Mouse (Mus musculus): ENCODE results near the gene Pif1. TPM values are rescaled to one million over a fixed set of nuclear protein-coding genes. Genes with fewer than 3 reads are reported as not detected.

Gene Pif1
- total and polyA plus RNA-seq, 3 experiments: 11.2 to 14.5 (median 12.2) TPM

GRCm38 (mm10) chr9:65575393-65576196, 11.4 kb upstream of the Pif1 start:
- H3K79me2 ChIP-seq (replicated peaks; ENCODE audit: control insufficient read depth, extremely low read depth, insufficient read depth, poor library complexity, severe bottlenecking): peaks cover 49% of the 10 kb centered on the region
- peak overlapping the region; percentile 36 to 51 (median 49) for H3K4me3 ChIP-seq (replicated peaks in 1 of 3; ENCODE audit: low read depth in 2 of 3, low read length in 2 of 3, poor library complexity in 1 of 3)
- H3K27ac ChIP-seq (ENCODE audit: insufficient read depth, low read depth): peak overlapping the region; percentile 96
- H3K27me3 ChIP-seq (replicated peaks): no peaks in the 10 kb centered on the region
- H3K4me2 ChIP-seq (ENCODE audit: insufficient read depth, low read depth, poor library complexity, severe bottlenecking): peak overlapping the region; percentile 75
- H3K36me3 ChIP-seq (replicated peaks in 1 of 2; ENCODE audit: control insufficient read depth in 1 of 2, insufficient read depth in 1 of 2, low read length in 1 of 2): peaks cover 19 to 29% of the 10 kb centered on the region in 2 experiments
- H3K4me1 ChIP-seq (ENCODE audit: control insufficient read depth in 1 of 2, insufficient read depth in 2 of 2): peaks cover 23 to 61% of the 10 kb centered on the region in 2 experiments
- H3K9ac ChIP-seq (ENCODE audit: insufficient read depth, low read depth): peak overlapping the region; percentile 72
- in situ Hi-C loops (cut with MboI; ENCODE audit: low pct_ligation_motif_present, low pct_unique_long_range_greater_than_20kb, low sequenced_read_pairs) (loop anchor here (5.0 kb wide), 1 partner anchor 38 kb away; no protein-coding TSS in a partner anchor), dilution Hi-C loops (cut with MboI; ENCODE audit: extremely low pct_ligation_motif_present, extremely low pct_unique_long_range_greater_than_20kb, low sequenced_read_pairs) (no loop called here)
- DNase-seq (ENCODE audit: extremely low read depth): no peak
- TF ChIP-seq POLR2A (IDR thresholded peaks at IDR 0.05; ENCODE audit: low read depth, low read length): peak; percentile 57; the same call in 1 of the 2 replicates
- TF ChIP-seq SIN3A (IDR thresholded peaks at IDR 0.05; ENCODE audit: low read length): no peak
- TF ChIP-seq ELF1 (IDR thresholded peaks at IDR 0.05; ENCODE audit: low read depth, low read length): peak; percentile 33; the same call in 1 of the 2 replicates
- TF ChIP-seq GABPA (IDR thresholded peaks at IDR 0.05; ENCODE audit: insufficient replicate concordance, low read depth, low read length): no peak
- TF ChIP-seq IRF4 (IDR thresholded peaks at IDR 0.05; ENCODE audit: low read depth, low read length): peak; percentile 15; the same call in 1 of the 2 replicates
- TF ChIP-seq ZMIZ1 (IDR thresholded peaks at IDR 0.05; ENCODE audit: low read depth, low read length): no peak
- TF ChIP-seq CTCF (conservative IDR thresholded peaks at IDR 0.05 in 1 of 2, IDR thresholded peaks at IDR 0.05 in 1 of 2; ENCODE audit: low read depth in 2 of 2, low read length in 2 of 2): no peak
- no peak for TF ChIP-seq KAT2A (IDR thresholded peaks at IDR 0.05; ENCODE audit: insufficient replicate concordance, low read length)
- no peak for TF ChIP-seq JUN (IDR thresholded peaks at IDR 0.05; ENCODE audit: insufficient read depth, low read depth, low read length)
- TF ChIP-seq RAD21 (IDR thresholded peaks at IDR 0.05; ENCODE audit: low read depth, low read length): no peak
- TF ChIP-seq UBTF (IDR thresholded peaks at IDR 0.05; ENCODE audit: low read depth, low read length): no peak
- no peaks in the 10 kb centered on the region for H3K9me3 ChIP-seq (replicated peaks; ENCODE audit: low read length)

GRCm38 (mm10) chr9:65576861-65577510, 10.0 kb upstream of the Pif1 start:
- peaks cover 18 to 54% of the 10 kb centered on the region in 2 experiments for H3K4me1 ChIP-seq (ENCODE audit: control insufficient read depth in 1 of 2, insufficient read depth in 2 of 2)
- dilution Hi-C loops (cut with MboI; ENCODE audit: extremely low pct_ligation_motif_present, extremely low pct_unique_long_range_greater_than_20kb, low sequenced_read_pairs): no loop called here

More at GRCm38 (mm10) chr9:65576861-65577510, 10.0 kb upstream of the Pif1 start:
- peak overlapping the region; percentile 80 for H3K27ac ChIP-seq (ENCODE audit: insufficient read depth, low read depth)
- peak overlapping the region; percentile 75 for H3K4me2 ChIP-seq (ENCODE audit: insufficient read depth, low read depth, poor library complexity, severe bottlenecking)
- H3K9ac ChIP-seq (ENCODE audit: insufficient read depth, low read depth): peak overlapping the region; percentile 72
- H3K9me3 ChIP-seq (replicated peaks; ENCODE audit: low read length): no peaks in the 10 kb centered on the region
- no peak for DNase-seq (ENCODE audit: extremely low read depth)
- no peaks in the 10 kb centered on the region for H3K27me3 ChIP-seq (replicated peaks)
- H3K79me2 ChIP-seq (replicated peaks; ENCODE audit: control insufficient read depth, extremely low read depth, insufficient read depth, poor library complexity, severe bottlenecking): peaks cover 49% of the 10 kb centered on the region
- TF ChIP-seq MYC (IDR thresholded peaks at IDR 0.05; ENCODE audit: low read depth, low read length) (no peak), MAFK (IDR thresholded peaks at IDR 0.05; ENCODE audit: insufficient replicate concordance, low read length) (no peak), ZNF384 (IDR thresholded peaks at IDR 0.05; ENCODE audit: low read depth, low read length) (no peak), SIN3A (IDR thresholded peaks at IDR 0.05; ENCODE audit: low read length) (no peak), MAX (IDR thresholded peaks at IDR 0.05; ENCODE audit: low read length) (no peak), BHLHE40 (IDR thresholded peaks at IDR 0.05; ENCODE audit: low read depth, low read length) (no peak), CHD1 (IDR thresholded peaks at IDR 0.05; ENCODE audit: low read depth, low read length) (no peak), CHD2 (IDR thresholded peaks at IDR 0.05; ENCODE audit: low read length) (no peak), ZKSCAN1 (IDR thresholded peaks at IDR 0.05; ENCODE audit: borderline replicate concordance, low read depth, low read length) (no peak), IRF4 (IDR thresholded peaks at IDR 0.05; ENCODE audit: low read depth, low read length) (no peak), RAD21 (IDR thresholded peaks at IDR 0.05; ENCODE audit: low read depth, low read length) (no peak)
- peak overlapping the region in 2 of 3 experiments; percentile 31 to 36 for H3K4me3 ChIP-seq (replicated peaks in 1 of 3; ENCODE audit: low read depth in 2 of 3, low read length in 2 of 3, poor library complexity in 1 of 3)
- H3K36me3 ChIP-seq (replicated peaks in 1 of 2; ENCODE audit: control insufficient read depth in 1 of 2, insufficient read depth in 1 of 2, low read length in 1 of 2): peaks cover 12 to 21% of the 10 kb centered on the region in 2 experiments
- in situ Hi-C loops (cut with MboI; ENCODE audit: low pct_ligation_motif_present, low pct_unique_long_range_greater_than_20kb, low sequenced_read_pairs): loop anchor here (5.0 kb wide), 1 partner anchor 40 kb away; no protein-coding TSS in a partner anchor
